Mouse (Mus musculus) hindbrain, embryonic 10.5 days (tissue): ENCODE measurements around the gene Trpv4. TPM values are rescaled to one million over a fixed set of nuclear protein-coding genes. Genes with fewer than 3 reads are reported as not detected.

Experiments
- DNase-seq: peaks from one replicate; pipeline ENCODE4 v3.0.0-alpha.2; 2017; ENCODE audit warnings: low spot score
- H3K27ac ChIP-seq: fragments of 300-500 bp; sonication (generic); 2 replicates; pipeline ENCODE4 v1.5.1; 2016; ENCODE audit warnings: mild to moderate bottlenecking, moderate library complexity
- H3K27me3 ChIP-seq: fragments of 300-500 bp; sonication (generic); 2 replicates; pipeline ENCODE4 v1.6.1; 2016; ENCODE audit warnings: mild to moderate bottlenecking; ENCODE audit not compliant: poor library complexity, insufficient read depth, severe bottlenecking
- H3K36me3 ChIP-seq: fragments of 300-500 bp; sonication (generic); 2 replicates; pipeline ENCODE4 v1.6.1; 2016; ENCODE audit warnings: mild to moderate bottlenecking, moderate library complexity
- H3K4me1 ChIP-seq: fragments of 300-500 bp; sonication (generic); replicated peaks from 2 replicates; pipeline ENCODE4 v1.6.1; 2016; ENCODE audit warnings: mild to moderate bottlenecking
- H3K4me3 ChIP-seq: fragments of 300-500 bp; sonication (generic); 2 replicates; pipeline ENCODE4 v1.5.1; 2016; ENCODE audit warnings: mild to moderate bottlenecking, moderate library complexity
- H3K9me3 ChIP-seq: fragments of 300-500 bp; sonication (generic); 2 replicates; pipeline ENCODE4 v1.6.1; 2016; ENCODE audit warnings: mild to moderate bottlenecking, moderate library complexity
- WGBS: fragments of 180-500 bp; shearing (Covaris S2); methylation state at CpG from one replicate; pipeline ENCODE4 v1.1.7; 2016; 5-methylcytosine and 5-hydroxymethylcytosine counted together
- polyA plus RNA-seq: library from polyadenylated mRNA; unstranded; fragments of >200 nt; fragmentation: Nextera tagmentation; extraction: Ambion mirVana; gene quantifications from 2 replicates; pipeline ENCODE4 v1.2.1, GENCODE M21; 2016

The Trpv4 gene
- polyA plus RNA-seq, 1 experiment from 2014 or later, result 0.64 TPM

GRCm38 (mm10) chr5:114607651-114608050 is 50.6 kb downstream of the Trpv4 start:
- no peak for DNase-seq
- H3K27ac ChIP-seq, result peak overlapping the region; percentile 18; the same call in 1 of the 2 replicates
- H3K4me1 ChIP-seq, result peaks cover 66% of the 10 kb centered on the region
- no peaks in the 10 kb centered on the region for H3K27me3 ChIP-seq
- H3K4me3 ChIP-seq, result no peak overlapping the region
- H3K9me3 ChIP-seq, result no peaks in the 10 kb centered on the region
- 87% methylated on average over 8 of the region's 8 CpGs for WGBS
- H3K36me3 ChIP-seq, result peaks cover 21% of the 10 kb centered on the region

- 0 out of 2 replicates have a peak overlapping the region, but pooled peaks have one; percentile 16 for H3K27ac ChIP-seq
- peaks cover 5% of the 10 kb centered on the region for H3K36me3 ChIP-seq
- H3K9me3 ChIP-seq, result no peaks in the 10 kb centered on the region
- no peak for DNase-seq
- 90% methylated on average over 6 of the region's 6 CpGs for WGBS
- peaks cover 61% of the 10 kb centered on the region for H3K4me1 ChIP-seq
- H3K4me3 ChIP-seq, result no peak overlapping the region
- H3K27me3 ChIP-seq, result no peaks in the 10 kb centered on the region
Measured at GRCm38 (mm10) chr5:114605981-114606380, 52.2 kb downstream of the Trpv4 start.

- no peaks in the 10 kb centered on the region for H3K27me3 ChIP-seq
- WGBS, result 39% methylated on average over 11 of the region's 11 CpGs
- H3K9me3 ChIP-seq, result no peaks in the 10 kb centered on the region
- H3K27ac ChIP-seq, result peak overlapping the region; percentile 17; the same call in 1 of the 2 replicates
- DNase-seq, result peak; percentile 54
- peaks cover 63% of the 10 kb centered on the region for H3K4me1 ChIP-seq
- no peak overlapping the region for H3K4me3 ChIP-seq
- no peaks in the 10 kb centered on the region for H3K36me3 ChIP-seq
Measured at GRCm38 (mm10) chr5:114604781-114605290, 53.4 kb downstream of the Trpv4 start.

- H3K27me3 ChIP-seq, result no peaks in the 10 kb centered on the region
- no peaks in the 10 kb centered on the region for H3K36me3 ChIP-seq
- no peaks in the 10 kb centered on the region for H3K9me3 ChIP-seq
- no peak for DNase-seq
- peaks cover 69% of the 10 kb centered on the region for H3K4me1 ChIP-seq
- H3K4me3 ChIP-seq, result no peak overlapping the region
- no peak overlapping the region for H3K27ac ChIP-seq
- WGBS, result 80% methylated on average over 5 of the region's 5 CpGs
Measured at GRCm38 (mm10) chr5:114603975-114604374, 54.2 kb downstream of the Trpv4 start.

- no peaks in the 10 kb centered on the region for H3K27me3 ChIP-seq
- H3K4me3 ChIP-seq, result no peak overlapping the region
- no peaks in the 10 kb centered on the region for H3K9me3 ChIP-seq
- 81% methylated on average over 8 of the region's 8 CpGs for WGBS
- peaks cover 59% of the 10 kb centered on the region for H3K4me1 ChIP-seq
- 0 out of 2 replicates have a peak overlapping the region, but pooled peaks have one; percentile 10 for H3K27ac ChIP-seq
- DNase-seq, result no peak
- no peaks in the 10 kb centered on the region for H3K36me3 ChIP-seq
Measured at GRCm38 (mm10) chr5:114602012-114602411, 56.2 kb downstream of the Trpv4 start.

- no peaks in the 10 kb centered on the region for H3K9me3 ChIP-seq
- H3K4me3 ChIP-seq, result no peak overlapping the region
- 62% methylated on average over 6 of the region's 6 CpGs for WGBS
- peaks cover 70% of the 10 kb centered on the region for H3K4me1 ChIP-seq
- H3K27ac ChIP-seq, result no peak overlapping the region
- no peak for DNase-seq
- H3K27me3 ChIP-seq, result no peaks in the 10 kb centered on the region
- peaks cover 24% of the 10 kb centered on the region for H3K36me3 ChIP-seq
Measured at GRCm38 (mm10) chr5:114597652-114598051, 60.6 kb downstream of the Trpv4 start.

GRCm38 (mm10) chr5:114597222-114597621 is 61.0 kb downstream of the Trpv4 start:
- H3K4me1 ChIP-seq, result peaks cover 74% of the 10 kb centered on the region
- H3K27ac ChIP-seq, result no peak overlapping the region
- no peaks in the 10 kb centered on the region for H3K9me3 ChIP-seq
- DNase-seq, result no peak
- 0 out of 2 replicates have a peak, but pooled peaks cover under 1% of the 10 kb centered on the region for H3K27me3 ChIP-seq
- H3K36me3 ChIP-seq, result peaks cover 24% of the 10 kb centered on the region
- 69% methylated on average over 8 of the region's 8 CpGs for whole genome bisulfite sequencing
- no peak overlapping the region for H3K4me3 ChIP-seq

GRCm38 (mm10) chr5:114596604-114597003 is 61.6 kb downstream of the Trpv4 start:
- Histone ChIP-seq H3K36me3 (peaks cover 24% of the 10 kb centered on the region), H3K4me3 (no peak overlapping the region), H3K4me1 (peaks cover 77% of the 10 kb centered on the region), H3K27ac (peak overlapping the region; percentile 0; the same call in 1 of the 2 replicates), H3K27me3 (peaks cover 6% of the 10 kb centered on the region; the same call in 1 of the 2 replicates), H3K9me3 (no peaks in the 10 kb centered on the region)
- WGBS, result 20% methylated on average over 10 of the region's 10 CpGs
- DNase-seq, result peak; percentile 62

GRCm38 (mm10) chr5:114594741-114595241 is 63.4 kb downstream of the Trpv4 start:
- no peak for DNase-seq
- H3K27ac ChIP-seq, result peak overlapping the region; percentile 75
- no peaks in the 10 kb centered on the region for H3K9me3 ChIP-seq
- no peak overlapping the region for H3K4me3 ChIP-seq
- 75% methylated on average over 15 of the region's 15 CpGs for WGBS
- H3K27me3 ChIP-seq, result peaks cover 7% of the 10 kb centered on the region; the same call in 1 of the 2 replicates
- H3K36me3 ChIP-seq, result peaks cover 24% of the 10 kb centered on the region
- peaks cover 84% of the 10 kb centered on the region for H3K4me1 ChIP-seq

- 91% methylated on average over 5 of the region's 5 CpGs for WGBS
- no peak overlapping the region for H3K4me3 ChIP-seq
- peaks cover 7% of the 10 kb centered on the region; the same call in 1 of the 2 replicates for H3K27me3 ChIP-seq
- H3K36me3 ChIP-seq, result peaks cover 24% of the 10 kb centered on the region
- no peak for DNase-seq
- H3K9me3 ChIP-seq, result no peaks in the 10 kb centered on the region
- H3K27ac ChIP-seq, result peak overlapping the region; percentile 75
- H3K4me1 ChIP-seq, result peaks cover 87% of the 10 kb centered on the region
Measured at GRCm38 (mm10) chr5:114593949-114594348, 64.3 kb downstream of the Trpv4 start.

- DNase-seq, result no peak
- Histone ChIP-seq H3K4me1 (peaks cover 94% of the 10 kb centered on the region), H3K9me3 (no peaks in the 10 kb centered on the region), H3K27ac (peak overlapping the region; percentile 75), H3K27me3 (peaks cover 7% of the 10 kb centered on the region; the same call in 1 of the 2 replicates), H3K4me3 (no peak overlapping the region), H3K36me3 (peaks cover 24% of the 10 kb centered on the region)
- WGBS, result 67% methylated on average over 12 of the region's 12 CpGs
Measured at GRCm38 (mm10) chr5:114593161-114593821, 64.9 kb downstream of the Trpv4 start.

GRCm38 (mm10) chr5:114592463-114593160 is 65.6 kb downstream of the Trpv4 start:
- Histone ChIP-seq H3K36me3 (peaks cover 24% of the 10 kb centered on the region), H3K4me1 (peaks cover 98% of the 10 kb centered on the region), H3K4me3 (no peak overlapping the region), H3K27me3 (peaks cover 7% of the 10 kb centered on the region; the same call in 1 of the 2 replicates), H3K9me3 (no peaks in the 10 kb centered on the region), H3K27ac (peak overlapping the region; percentile 83)
- DNase-seq, result no peak
- WGBS, result 69% methylated on average over 19 of the region's 19 CpGs
